Mouse (Mus musculus) midbrain, embryonic 11.5 days (tissue): ENCODE results near the gene Gm9887. TPM values are rescaled to one million over a fixed set of nuclear protein-coding genes. Genes with fewer than 3 reads are reported as not detected.

Source experiments
- ATAC-seq: fragments of 200-750 bp; cut with Nextera tagmentation; 2 replicates; pipeline ENCODE4 v1.8.0; 2017; ENCODE audit warnings: moderate TSS enrichment, moderate library complexity; ENCODE audit not compliant: low FRiP score
- DNase-seq: peaks from one replicate; pipeline ENCODE4 v3.0.0; 2015; ENCODE audit warnings: low spot score; ENCODE audit errors: missing footprints
- H3K27ac ChIP-seq: fragments of 300-500 bp; sonication (generic); 2 replicates; pipeline ENCODE4 v1.5.1; 2014; ENCODE audit warnings: low read depth, low read length
- H3K27me3 ChIP-seq: fragments of 300-500 bp; sonication (generic); 2 replicates; pipeline ENCODE4 v1.6.1; 2014; ENCODE audit warnings: mild to moderate bottlenecking, low read length, moderate library complexity, mixed read lengths; ENCODE audit not compliant: control insufficient read depth, insufficient read depth
- H3K36me3 ChIP-seq: fragments of 300-500 bp; sonication (generic); 2 replicates; pipeline ENCODE4 v1.6.1; 2014; ENCODE audit warnings: mild to moderate bottlenecking, low read length, moderate library complexity, mixed read lengths; ENCODE audit not compliant: control insufficient read depth, insufficient read depth
- H3K4me1 ChIP-seq: fragments of 300-500 bp; sonication (generic); 2 replicates; pipeline ENCODE4 v1.6.1; 2014; ENCODE audit warnings: low read length; ENCODE audit not compliant: control insufficient read depth, insufficient read depth
- H3K4me2 ChIP-seq: fragments of 300-500 bp; sonication (generic); 2 replicates; pipeline ENCODE4 v1.6.1; 2014; ENCODE audit warnings: mild to moderate bottlenecking, moderate library complexity
- H3K4me3 ChIP-seq: fragments of 300-500 bp; sonication (generic); 2 replicates; pipeline ENCODE4 v1.5.1; 2014; ENCODE audit warnings: low read depth, low read length
- H3K9ac ChIP-seq: fragments of 300-500 bp; sonication (generic); 2 replicates; pipeline ENCODE4 v1.6.1; 2014; ENCODE audit warnings: low read length
- H3K9me3 ChIP-seq: fragments of 300-500 bp; sonication (generic); 2 replicates; pipeline ENCODE4 v1.6.1; 2016; ENCODE audit warnings: low read length; ENCODE audit not compliant: control insufficient read depth
- WGBS: fragments of 180-500 bp; shearing (Covaris S2); extraction: QIAGEN DNeasy Blood & Tissue Kit; methylation state at CpG from one replicate; pipeline ENCODE4 v1.1.7; 2014; 5-methylcytosine and 5-hydroxymethylcytosine counted together
- polyA plus RNA-seq: library from polyadenylated mRNA; unstranded; fragments of >200 nt; fragmentation: Nextera tagmentation; extraction: Ambion mirVana; gene quantifications from 2 replicates; pipeline ENCODE4 v1.2.1, GENCODE M21; 2014

Gene Gm9887
- polyA plus RNA-seq = 1.4 and 1.6 TPM in 2 replicates

- ATAC-seq (peak; percentile 94), DNase-seq (peak; percentile 100)
- peaks cover 12% of the 10 kb centered on the region for H3K4me1 ChIP-seq
- peaks cover 2% of the 10 kb centered on the region; the same call in 1 of the 2 replicates for H3K36me3 ChIP-seq
- H3K4me3 ChIP-seq = peak within 1 kb of the TSS; percentile 96
- peak within 1 kb of the TSS; percentile 92 for H3K4me2 ChIP-seq
- peak within 1 kb of the TSS; percentile 95 for H3K9ac ChIP-seq
- H3K9me3 ChIP-seq = no peaks in the 10 kb centered on the region
- no peaks in the 10 kb centered on the region for H3K27me3 ChIP-seq
- H3K27ac ChIP-seq = peak within 1 kb of the TSS; percentile 81
- under 1% methylated on average over 102 of the region's 121 CpGs for WGBS
Observed at GRCm38 (mm10) chr12:69371854-69372671, at the start of gene Gm9887, which contains the start of gene Arf6. Gene Gm9887 (minus strand): TSS chr12:69372458. Gene Arf6 (plus strand): TSS chr12:69372150.

- no peaks in the 10 kb centered on the region for H3K27me3 ChIP-seq
- no peak overlapping the region for H3K27ac ChIP-seq
- WGBS = 81% methylated on average over 3 of the region's 3 CpGs
- H3K4me3 ChIP-seq = no peak overlapping the region
- peaks cover 4% of the 10 kb centered on the region; the same call in 1 of the 2 replicates for H3K9me3 ChIP-seq
- no peak for DNase-seq
- H3K36me3 ChIP-seq = no peaks in the 10 kb centered on the region
- H3K4me1 ChIP-seq = peaks cover 3% of the 10 kb centered on the region; the same call in 1 of the 2 replicates
- ATAC-seq = no peak
- no peak overlapping the region for H3K4me2 ChIP-seq
- H3K9ac ChIP-seq = no peak overlapping the region
Observed at GRCm38 (mm10) chr12:69420716-69421115, 48.5 kb upstream of the Gm9887 start.

- no peaks in the 10 kb centered on the region for H3K36me3 ChIP-seq
- WGBS = 94% methylated on average over 4 of the region's 4 CpGs
- ATAC-seq (no peak), DNase-seq (no peak)
- no peak overlapping the region for H3K4me3 ChIP-seq
- H3K9ac ChIP-seq = no peak overlapping the region
- H3K4me2 ChIP-seq = no peak overlapping the region
- H3K9me3 ChIP-seq = peaks cover 4% of the 10 kb centered on the region; the same call in 1 of the 2 replicates
- no peaks in the 10 kb centered on the region for H3K27me3 ChIP-seq
- H3K27ac ChIP-seq = no peak overlapping the region
- no peaks in the 10 kb centered on the region; the same call in 1 of the 2 replicates for H3K4me1 ChIP-seq
Observed at GRCm38 (mm10) chr12:69419606-69420005, 47.3 kb upstream of the Gm9887 start.

- DNase-seq = no peak
- Histone ChIP-seq H3K4me2 (no peak overlapping the region), H3K36me3 (no peaks in the 10 kb centered on the region), H3K4me3 (no peak overlapping the region), H3K4me1 (no peaks in the 10 kb centered on the region), H3K9ac (no peak overlapping the region), H3K9me3 (peaks cover 4% of the 10 kb centered on the region; the same call in 1 of the 2 replicates), H3K27ac (no peak overlapping the region), H3K27me3 (no peaks in the 10 kb centered on the region)
- no peak for ATAC-seq
- 90% methylated on average over 14 of the region's 14 CpGs for WGBS
Observed at GRCm38 (mm10) chr12:69419017-69419605, 46.9 kb upstream of the Gm9887 start.

GRCm38 (mm10) chr12:69418606-69419005, 46.3 kb upstream of the Gm9887 start:
- no peak overlapping the region for H3K4me3 ChIP-seq
- no peak overlapping the region for H3K4me2 ChIP-seq
- WGBS = 90% methylated on average over 13 of the region's 13 CpGs
- DNase-seq (no peak), ATAC-seq (no peak)
- no peaks in the 10 kb centered on the region for H3K4me1 ChIP-seq
- H3K27ac ChIP-seq = no peak overlapping the region
- H3K36me3 ChIP-seq = no peaks in the 10 kb centered on the region
- H3K9me3 ChIP-seq = peaks cover 4% of the 10 kb centered on the region; the same call in 1 of the 2 replicates
- H3K9ac ChIP-seq = no peak overlapping the region
- H3K27me3 ChIP-seq = no peaks in the 10 kb centered on the region

GRCm38 (mm10) chr12:69417701-69418291, 45.5 kb upstream of the Gm9887 start:
- ATAC-seq = no peak
- Histone ChIP-seq H3K9me3 (peaks cover under 1% of the 10 kb centered on the region; the same call in 1 of the 2 replicates), H3K36me3 (no peaks in the 10 kb centered on the region), H3K27me3 (no peaks in the 10 kb centered on the region), H3K27ac (no peak overlapping the region), H3K9ac (no peak overlapping the region), H3K4me1 (no peaks in the 10 kb centered on the region), H3K4me3 (no peak overlapping the region), H3K4me2 (no peak overlapping the region)
- WGBS = 68% methylated on average over 9 of the region's 9 CpGs
- DNase-seq = no peak

GRCm38 (mm10) chr12:69416793-69417192, 44.5 kb upstream of the Gm9887 start:
- 78% methylated on average over 7 of the region's 7 CpGs for WGBS
- no peaks in the 10 kb centered on the region for H3K4me1 ChIP-seq
- no peaks in the 10 kb centered on the region for H3K9me3 ChIP-seq
- DNase-seq (no peak), ATAC-seq (no peak)
- H3K27me3 ChIP-seq = no peaks in the 10 kb centered on the region
- no peak overlapping the region for H3K27ac ChIP-seq
- H3K4me2 ChIP-seq = no peak overlapping the region
- no peaks in the 10 kb centered on the region for H3K36me3 ChIP-seq
- no peak overlapping the region for H3K4me3 ChIP-seq
- no peak overlapping the region for H3K9ac ChIP-seq

- H3K36me3 ChIP-seq = no peaks in the 10 kb centered on the region
- H3K4me1 ChIP-seq = no peaks in the 10 kb centered on the region
- ATAC-seq (no peak), DNase-seq (no peak)
- no peak overlapping the region for H3K27ac ChIP-seq
- no peak overlapping the region for H3K4me3 ChIP-seq
- no peaks in the 10 kb centered on the region for H3K27me3 ChIP-seq
- no peak overlapping the region for H3K4me2 ChIP-seq
- WGBS = 81% methylated on average over 4 of the region's 4 CpGs
- H3K9ac ChIP-seq = no peak overlapping the region
- H3K9me3 ChIP-seq = no peaks in the 10 kb centered on the region
Observed at GRCm38 (mm10) chr12:69414826-69415572, 42.7 kb upstream of the Gm9887 start.
